In the genomic region with DNA sequence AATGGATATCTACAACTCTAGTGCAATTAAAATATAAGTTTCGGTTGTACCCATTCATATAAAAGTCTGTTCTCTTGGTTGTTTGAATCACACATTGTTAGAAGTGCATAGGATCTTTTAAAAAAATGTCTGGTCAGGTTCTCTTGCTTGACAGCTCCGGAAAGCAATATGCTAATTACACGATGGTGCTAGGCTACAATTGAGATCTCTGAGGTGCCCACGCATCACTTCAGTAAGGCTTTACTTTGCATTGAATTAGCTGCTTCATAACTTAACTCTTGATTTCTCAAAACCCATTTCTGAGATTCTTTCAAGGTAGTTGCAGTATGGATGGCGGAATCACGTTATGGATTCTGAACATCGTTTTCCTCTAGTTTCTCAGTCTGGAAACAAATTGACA, we compare ENCODE assay signal across 27 mouse cellular contexts. TPM values are rescaled to one million over a fixed set of nuclear protein-coding genes. Genes with fewer than 3 reads are reported as not detected.
"Had no signal": no experiment of that assay in that cellular context is flagged by ENCODE, and none has a peak within 500 bp of the region (broad histone marks: within the 10 kb centered on the region; RNA-seq: fewer than 3 reads in every experiment).

No protein-coding gene starts in this region.

- H3K4me2 ChIP-seq: heart, embryonic 11.5 days; heart, embryonic 13.5 days; heart, embryonic 15.5 days; hindbrain, embryonic 13.5 days; kidney, embryonic 15.5 days; limb, embryonic 13.5 days; limb, embryonic 15.5 days; liver, embryonic 12.5 days had no signal

- H3K27ac ChIP-seq: heart, adult 2 months; heart, embryonic 13.5 days; heart, embryonic 15.5 days; hindbrain, embryonic 13.5 days; kidney, embryonic 15.5 days; kidney, postnatal 0 days; limb, embryonic 13.5 days; limb, embryonic 15.5 days; liver, embryonic 12.5 days had no signal

- H3K27me3 ChIP-seq: heart, embryonic 13.5 days; heart, embryonic 15.5 days; hindbrain, embryonic 13.5 days; kidney, embryonic 15.5 days; limb, embryonic 13.5 days; limb, embryonic 15.5 days; liver, embryonic 12.5 days had no signal

- H3K4me1 ChIP-seq: heart, embryonic 13.5 days; heart, embryonic 15.5 days; liver, embryonic 12.5 days had no signal

- H3K9ac ChIP-seq: forebrain, postnatal 0 days; heart, embryonic 13.5 days; heart, embryonic 15.5 days; hindbrain, embryonic 13.5 days; kidney, embryonic 15.5 days; limb, embryonic 13.5 days; limb, embryonic 15.5 days; liver, embryonic 12.5 days had no signal

- H3K9me3 ChIP-seq: heart, embryonic 13.5 days; heart, embryonic 15.5 days; hindbrain, embryonic 13.5 days; kidney, embryonic 15.5 days; limb, embryonic 13.5 days; limb, embryonic 15.5 days; liver, embryonic 12.5 days had no signal

- H3K36me3 ChIP-seq: heart, embryonic 13.5 days; heart, embryonic 15.5 days; hindbrain, embryonic 13.5 days; kidney, embryonic 15.5 days; limb, embryonic 13.5 days; limb, embryonic 15.5 days; liver, embryonic 12.5 days had no signal

- DNase-seq: forebrain, postnatal 0 days; gastrocnemius, postnatal 14 days; gastrocnemius, postnatal 36 days; heart, adult 2 months; heart, postnatal 14 days; heart, postnatal 36 days; kidney, adult 11 months; kidney, adult 2 months; kidney, adult 9 months; kidney, postnatal 14 days; kidney, postnatal 36 days; layer of hippocampus, postnatal 36 days; left cerebral cortex, postnatal 4 days had no signal

- ATAC-seq: intestine, embryonic 16.5 days; liver, embryonic 12.5 days had no signal

- H3K4me3 ChIP-seq: heart, adult 2 months; heart, embryonic 13.5 days; heart, embryonic 15.5 days; hindbrain, embryonic 13.5 days; kidney, embryonic 15.5 days; limb, embryonic 13.5 days; limb, embryonic 15.5 days; liver, embryonic 12.5 days had no signal

RNA-seq across cellular contexts. Expression of a gene that starts 21.7 kb away (rescaled TPM):
- total RNA-seq: gastrocnemius, adult 18-20 months; gastrocnemius, adult 8-10 months; gastrocnemius, postnatal 14 days; gastrocnemius, postnatal 36 days; heart, adult 2 months; liver, adult 2 months had no signal
- polyA plus RNA-seq: heart, embryonic 13.5 days; heart, embryonic 15.5 days; large intestine, adult 2 months; liver, adult 2 months; liver, embryonic 12.5 days had no signal
